Mouse (Mus musculus): ENCODE measurements at regions not wholly inside any gene's neighbourhood (a gene's known extent, or its start where the extent isn't known, plus 50 kb on each side); places are given as distances from the start of the nearest gene placed in this dataset.

DNA sequence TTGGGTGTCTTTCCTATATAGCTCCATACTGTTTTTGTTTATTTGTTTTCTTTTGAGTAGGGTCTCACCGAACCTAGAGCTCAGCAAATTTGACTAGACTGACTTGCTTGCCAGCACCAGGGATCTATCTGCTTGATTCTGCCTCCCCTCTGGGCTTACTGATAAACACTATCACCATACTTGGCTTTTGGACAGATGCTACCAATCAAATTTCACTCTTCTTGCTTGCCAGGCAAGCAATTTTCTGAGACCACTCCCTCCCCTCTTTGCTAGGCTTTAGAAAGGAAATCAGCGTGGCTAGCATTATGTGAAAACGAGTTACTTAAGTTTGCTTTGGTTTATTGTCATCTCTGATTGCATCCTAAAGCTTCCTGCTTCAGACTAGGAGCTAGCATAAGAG, 75.1 kb upstream of the Krr1 start:
- no peak for DNase-seq

DNA sequence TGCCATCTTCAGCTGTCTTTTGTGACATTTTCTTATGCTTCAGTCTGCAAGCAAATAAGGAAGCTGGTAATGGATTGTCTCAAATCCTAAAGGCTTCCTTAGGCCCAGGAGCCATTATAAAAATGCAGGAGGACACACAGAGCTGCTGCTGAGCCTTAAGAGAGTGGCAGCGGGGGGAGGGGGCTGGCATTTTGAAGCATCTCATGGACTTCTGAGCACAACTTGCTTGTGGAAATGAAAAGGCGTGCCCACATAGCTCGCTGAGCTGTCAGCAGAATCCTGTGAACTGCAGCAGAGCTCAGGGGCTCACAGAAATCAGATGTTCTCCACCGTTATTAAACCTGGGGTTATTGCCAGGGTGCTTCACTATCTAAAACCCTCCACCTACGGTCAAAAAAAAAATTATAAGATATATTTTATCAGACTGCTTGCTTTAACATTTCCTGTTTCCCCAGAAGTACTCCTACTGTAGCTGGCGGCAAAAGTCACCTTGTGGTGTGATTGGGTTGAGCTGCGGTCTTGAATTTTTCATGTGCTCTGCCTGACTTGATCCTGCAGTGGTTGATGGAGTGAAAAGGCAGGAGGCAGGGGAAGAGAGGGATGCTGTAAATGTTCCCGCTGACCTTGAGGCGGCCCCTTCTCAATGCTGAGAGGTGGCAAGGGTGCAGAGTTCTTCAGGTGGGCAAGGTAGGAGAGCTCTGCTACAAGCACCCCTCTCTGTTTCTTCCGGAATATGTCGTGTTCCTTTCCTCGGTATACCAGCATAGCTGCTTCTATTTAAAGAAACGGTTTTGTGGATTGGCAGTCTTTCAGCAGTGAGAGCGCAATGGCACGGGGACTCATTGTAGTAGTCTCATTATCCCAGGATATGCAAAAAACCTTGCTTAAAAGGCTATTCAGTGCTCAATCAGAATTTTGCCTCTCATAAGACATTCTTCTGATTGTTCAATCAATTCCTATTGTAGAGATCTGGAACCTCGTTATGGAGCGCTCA, 71.4 kb upstream of the Krr1 start:
- no peak for DNase-seq

DNA sequence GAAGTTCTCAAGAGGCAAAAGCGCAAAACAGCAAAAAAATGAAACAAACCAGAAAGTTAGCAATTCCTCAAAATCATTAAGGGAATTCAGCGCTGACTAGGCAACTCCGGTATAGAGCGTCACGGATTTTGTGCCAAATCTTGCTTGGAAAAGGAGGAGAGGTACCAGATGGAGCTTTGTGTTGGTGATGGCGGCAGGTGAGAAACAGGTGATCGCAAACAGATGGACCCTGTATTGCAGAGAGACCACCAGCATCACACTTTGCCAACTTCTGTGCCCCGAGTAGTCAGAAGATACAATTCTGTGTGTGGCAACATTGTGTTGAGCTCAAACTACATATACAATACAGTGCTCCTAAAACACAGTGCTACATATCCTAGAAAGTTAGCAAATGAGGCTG, 68.5 kb upstream of the Krr1 start:
- no peak for DNase-seq

- DNase-seq: no peak
Observed at GRCm38 (mm10) chr10:111907836-111908235, 64.6 kb upstream of the Krr1 start.

DNA sequence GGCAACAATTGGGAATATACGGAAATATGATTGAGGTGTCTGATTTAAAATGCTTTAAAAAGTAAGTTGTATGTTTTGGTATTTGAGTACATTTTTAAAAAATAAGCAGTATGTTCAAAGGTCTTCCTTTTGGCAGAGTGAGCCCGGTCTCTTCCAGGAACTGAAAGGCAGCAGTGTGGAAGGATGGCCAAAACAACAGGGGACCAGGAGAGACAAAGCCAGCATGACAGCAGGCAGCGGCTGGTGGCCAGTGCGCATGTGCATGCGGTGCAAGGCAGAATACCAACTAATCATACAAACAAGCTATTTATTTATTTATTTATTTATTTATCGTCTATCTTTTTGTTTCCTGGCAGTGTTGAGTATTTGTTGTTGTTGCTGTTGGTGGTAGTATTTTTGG, 59.9 kb upstream of the Krr1 start:
- DNase-seq: no peak

- no peak for DNase-seq
Observed at GRCm38 (mm10) chr10:111913066-111913785, 59.2 kb upstream of the Krr1 start.

GRCm38 (mm10) chr10:111914231-111914630, 58.2 kb upstream of the Krr1 start:
- DNase-seq: no peak

DNA sequence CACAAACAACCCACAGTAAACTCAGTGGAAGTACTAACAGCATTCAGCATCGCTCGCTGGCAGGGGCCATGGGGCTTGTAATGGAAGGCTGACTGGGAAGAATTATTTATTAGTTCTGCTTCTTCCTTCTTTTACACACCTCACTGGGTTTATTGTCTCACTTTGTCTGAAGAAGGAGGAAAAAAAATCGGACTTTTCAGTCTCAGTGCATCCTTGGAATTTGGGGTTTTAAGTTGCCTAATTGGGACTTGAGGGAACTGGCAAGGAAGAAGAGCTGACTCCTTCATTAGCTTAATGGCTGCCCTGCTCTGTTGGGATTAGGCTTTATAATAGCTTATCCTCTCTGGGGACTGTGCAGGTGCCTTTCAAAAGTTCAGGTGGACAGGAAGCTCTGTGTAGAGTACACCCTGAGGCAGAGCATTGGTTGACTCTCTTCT, 54.4 kb upstream of the Krr1 start:
- DNase-seq: no peak

DNA sequence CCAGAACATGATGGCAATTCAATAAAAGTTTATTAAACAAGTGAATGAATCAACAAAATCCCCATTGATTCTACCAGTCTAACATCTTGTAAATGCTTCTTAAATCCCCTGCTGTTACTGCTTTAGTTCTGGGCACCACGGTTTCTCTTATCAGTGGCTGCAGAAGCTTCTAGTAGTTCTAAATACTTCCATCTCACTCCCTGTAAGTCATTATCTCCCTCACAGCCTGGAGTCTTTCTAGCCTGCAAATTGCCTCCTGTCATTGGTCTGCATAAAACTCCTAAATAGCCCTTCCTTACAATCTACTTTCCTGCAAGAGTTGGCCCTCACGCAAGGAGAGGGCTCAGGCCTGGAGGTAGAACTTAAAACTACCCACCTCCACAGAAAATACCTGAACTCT, 53.0 kb upstream of the Krr1 start:
- DNase-seq: no peak

- no peak for DNase-seq
Observed at GRCm38 (mm10) chr10:111921492-111921891, 51.0 kb upstream of the Krr1 start.

Data from thymus, adult 18-20 months (tissue).